ENCODE assay signal across 25 mouse cellular contexts in genomic region chr6:86271130-86271529, GRCm38 (mm10).
A peak's percentile ranks its signal among the peaks of the same experiment; 100 is the strongest.
DNase-seq lines count a peak whose midpoint lies in the region; ATAC-seq and TF ChIP-seq lines count a peak whose summit lies in the region.
"Had no signal": no experiment of that assay in that cellular context is flagged by ENCODE, and none has a peak within 500 bp of the region (broad histone marks: within the 10 kb centered on the region; RNA-seq: fewer than 3 reads in every experiment).

No protein-coding gene starts in this region.

- no peak for TF ChIP-seq POLR2A in kidney, adult 2 months (IDR thresholded peaks at IDR 0.05; ENCODE audit: low read depth, low read length)

- H3K4me3 ChIP-seq in kidney, embryonic 16.5 days (ENCODE audit: low read length) = no peak overlapping the region
- no peak overlapping the region for H3K4me3 ChIP-seq in kidney, adult 2 months (ENCODE audit: insufficient read depth, low read depth, low read length)
- H3K4me3 ChIP-seq: embryonic facial prominence, embryonic 13.5 days; forebrain, embryonic 10.5 days; forebrain, embryonic 15.5 days; heart, adult 2 months; heart, embryonic 12.5 days; intestine, embryonic 15.5 days; megakaryocyte, embryonic 14.5 days; midbrain, embryonic 13.5 days had no signal

- H3K9ac ChIP-seq in kidney, embryonic 16.5 days (replicated peaks; ENCODE audit: low read length) = no peak overlapping the region
- H3K9ac ChIP-seq: embryonic facial prominence, embryonic 13.5 days; forebrain, embryonic 15.5 days; heart, embryonic 12.5 days; intestine, embryonic 15.5 days; liver, embryonic 14.5 days; midbrain, embryonic 13.5 days had no signal

- DNase-seq in kidney, adult 2 months = no peak
- DNase-seq in cerebellum, adult 11-12 months = peak; percentile 61
- DNase-seq in cerebellum, adult 8-10 months = peak; percentile 30
- peak; percentile 34 to 54 for DNase-seq in cerebellum, postnatal 25 days
- DNase-seq in left cerebral cortex, postnatal 4 days = no peak
- no peak for DNase-seq in adipocyte (ENCODE audit: low spot score)
- no peak for DNase-seq in embryo, embryonic 10.5 days (ENCODE audit: low spot score)
- DNase-seq: B cell, adult 2 months; heart, adult 2 months; kidney, adult 9 months; kidney, postnatal 4 days; layer of hippocampus, postnatal 36 days; liver; lung, adult 2 months; lung, postnatal 36 days had no signal

- no peak for TF ChIP-seq CTCF in kidney, adult 2 months (conservative IDR thresholded peaks at IDR 0.05; ENCODE audit: insufficient read depth, insufficient read length, low read depth, low read length)

- no peak overlapping the region for H3K4me2 ChIP-seq in kidney, embryonic 16.5 days (replicated peaks; ENCODE audit: low read depth, low read length)
- H3K4me2 ChIP-seq: embryonic facial prominence, embryonic 13.5 days; forebrain, embryonic 15.5 days; heart, embryonic 12.5 days; intestine, embryonic 15.5 days; midbrain, embryonic 13.5 days had no signal

- H3K27ac ChIP-seq in kidney, embryonic 16.5 days (ENCODE audit: low read length) = no peak overlapping the region
- no peak overlapping the region for H3K27ac ChIP-seq in kidney, adult 2 months (ENCODE audit: insufficient read depth, low read depth, low read length)
- H3K27ac ChIP-seq: embryonic facial prominence, embryonic 13.5 days; forebrain, embryonic 10.5 days; forebrain, embryonic 15.5 days; heart, adult 2 months; intestine, embryonic 15.5 days; liver, embryonic 14.5 days; midbrain, embryonic 13.5 days had no signal

- WGBS in kidney, embryonic 16.5 days = 73% methylated on average over 5 of the region's 5 CpGs
- 80% methylated on average over 5 of the region's 5 CpGs for WGBS in kidney, adult 2 months

- peak; percentile 35; the same call in 1 of the 2 replicates for ATAC-seq in kidney, embryonic 16.5 days (ENCODE audit: low FRiP score, low TSS enrichment)
- ATAC-seq: forebrain, embryonic 15.5 days; hindbrain, embryonic 16.5 days; intestine, embryonic 15.5 days; midbrain, embryonic 13.5 days had no signal

- 0 out of 2 replicates have a peak, but pooled peaks cover 3% of the 10 kb centered on the region for H3K36me3 ChIP-seq in kidney, embryonic 16.5 days (ENCODE audit: insufficient read depth, low read length)
- no peaks in the 10 kb centered on the region for H3K36me3 ChIP-seq in kidney, adult 2 months (ENCODE audit: control insufficient read depth, insufficient read depth, low read length)
- H3K36me3 ChIP-seq: embryonic facial prominence, embryonic 13.5 days; forebrain, embryonic 10.5 days; forebrain, embryonic 15.5 days; heart, embryonic 12.5 days; intestine, embryonic 15.5 days; midbrain, embryonic 13.5 days had no signal

- peaks cover 5% of the 10 kb centered on the region; the same call in 1 of the 2 replicates for H3K4me1 ChIP-seq in kidney, embryonic 16.5 days (ENCODE audit: insufficient read depth, low read length)
- H3K4me1 ChIP-seq in kidney, adult 2 months (ENCODE audit: control insufficient read depth, insufficient read depth, low read length) = no peaks in the 10 kb centered on the region
- H3K4me1 ChIP-seq: embryonic facial prominence, embryonic 13.5 days; forebrain, embryonic 15.5 days; intestine, embryonic 15.5 days; megakaryocyte, embryonic 14.5 days had no signal

- intact Hi-C loops in left cerebral cortex, postnatal 4 days (cut with DNase I) = no loop called here

- no peaks in the 10 kb centered on the region for H3K27me3 ChIP-seq in kidney, embryonic 16.5 days (ENCODE audit: insufficient read depth, low read length)
- no peaks in the 10 kb centered on the region for H3K27me3 ChIP-seq in kidney, adult 2 months (replicated peaks; ENCODE audit: control insufficient read depth, insufficient read depth, low read length)
- H3K27me3 ChIP-seq: embryonic facial prominence, embryonic 13.5 days; forebrain, embryonic 15.5 days; intestine, embryonic 15.5 days had no signal

- peaks cover 3% of the 10 kb centered on the region; the same call in 1 of the 2 replicates for H3K9me3 ChIP-seq in kidney, embryonic 16.5 days (ENCODE audit: low read length)
- H3K9me3 ChIP-seq: embryonic facial prominence, embryonic 13.5 days; forebrain, embryonic 15.5 days; heart, embryonic 12.5 days; intestine, embryonic 15.5 days; midbrain, embryonic 13.5 days had no signal

Comparison
In these comparisons a context has a peak if more than half of its experiments do, and no peak if none do; other contexts are left out.
1. DNase-seq: peak in cerebellum, adult 11-12 months (single experiment), cerebellum, adult 8-10 months (single experiment) and cerebellum, postnatal 25 days (2 of 2); none in kidney, adult 2 months (single experiment), left cerebral cortex, postnatal 4 days (single experiment), adipocyte (single experiment) and embryo, embryonic 10.5 days (single experiment).